Mouse (Mus musculus): ENCODE measurements at regions not wholly inside any gene's neighbourhood (a gene's known extent, or its start where the extent isn't known, plus 50 kb on each side); places are given as distances from the start of the nearest gene placed in this dataset.

DNA sequence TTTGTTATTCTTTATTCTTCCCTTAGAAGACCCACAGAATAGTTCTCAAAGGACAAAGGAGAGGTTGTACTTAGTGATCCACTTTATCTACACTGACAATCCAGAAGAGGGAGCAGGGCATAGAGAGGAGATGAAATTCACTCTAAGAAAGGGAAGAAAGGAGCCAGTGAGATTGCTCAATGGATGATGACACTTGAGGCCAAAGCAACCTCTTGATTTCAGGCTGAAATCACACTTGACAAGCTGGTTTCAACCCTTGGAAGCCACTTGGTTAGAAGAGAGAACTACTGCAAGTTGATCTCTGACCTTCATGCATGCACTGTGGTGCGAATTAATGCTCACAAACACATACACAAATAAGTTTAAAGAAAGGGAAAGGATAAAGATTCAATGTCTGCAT lies 66.5 kb downstream of the Ccnl1 start:
- no peaks in the 10 kb centered on the region for H3K27me3 ChIP-seq
- no peak overlapping the region for H3K9ac ChIP-seq
- WGBS: 48% methylated on average over 1 of the region's 1 CpGs
- no peak overlapping the region for H3K4me3 ChIP-seq
- H3K36me3 ChIP-seq: no peaks in the 10 kb centered on the region
- no peaks in the 10 kb centered on the region for H3K9me3 ChIP-seq
- ATAC-seq (ENCODE audit: borderline replicate concordance, extremely low read depth, low FRiP score, low TSS enrichment): no peak
- peaks cover 8% of the 10 kb centered on the region; the same call in 1 of the 2 replicates for H3K4me1 ChIP-seq
- H3K4me2 ChIP-seq: no peak overlapping the region
- no peak overlapping the region for H3K27ac ChIP-seq

DNA sequence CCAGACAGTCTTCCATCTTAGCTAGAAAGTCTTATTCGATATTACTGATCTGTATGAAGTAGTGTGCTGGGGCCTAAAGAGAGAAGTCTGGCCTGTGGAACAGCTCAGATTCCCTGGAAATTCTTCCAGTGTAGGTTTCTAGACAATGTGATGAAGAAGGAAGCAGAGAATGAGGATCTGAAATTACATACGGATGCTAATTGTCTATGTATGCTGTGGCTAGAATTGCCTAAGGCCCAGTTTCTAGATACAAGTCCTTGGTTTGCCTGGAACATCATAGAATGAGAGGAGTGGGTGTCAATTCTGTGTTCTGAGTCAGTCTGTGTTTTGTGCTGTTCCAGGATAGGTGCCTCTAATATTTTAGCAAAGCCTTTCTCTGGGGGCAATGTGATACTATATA lies 66.9 kb downstream of the Ccnl1 start:
- no peaks in the 10 kb centered on the region for H3K9me3 ChIP-seq
- H3K4me3 ChIP-seq: no peak overlapping the region
- H3K36me3 ChIP-seq: no peaks in the 10 kb centered on the region
- peaks cover 8% of the 10 kb centered on the region; the same call in 1 of the 2 replicates for H3K4me1 ChIP-seq
- no peaks in the 10 kb centered on the region for H3K27me3 ChIP-seq
- H3K4me2 ChIP-seq: no peak overlapping the region
- H3K27ac ChIP-seq: no peak overlapping the region
- no peak overlapping the region for H3K9ac ChIP-seq
- 89% methylated on average over 2 of the region's 2 CpGs for WGBS
- no peak for ATAC-seq (ENCODE audit: borderline replicate concordance, extremely low read depth, low FRiP score, low TSS enrichment)

DNA sequence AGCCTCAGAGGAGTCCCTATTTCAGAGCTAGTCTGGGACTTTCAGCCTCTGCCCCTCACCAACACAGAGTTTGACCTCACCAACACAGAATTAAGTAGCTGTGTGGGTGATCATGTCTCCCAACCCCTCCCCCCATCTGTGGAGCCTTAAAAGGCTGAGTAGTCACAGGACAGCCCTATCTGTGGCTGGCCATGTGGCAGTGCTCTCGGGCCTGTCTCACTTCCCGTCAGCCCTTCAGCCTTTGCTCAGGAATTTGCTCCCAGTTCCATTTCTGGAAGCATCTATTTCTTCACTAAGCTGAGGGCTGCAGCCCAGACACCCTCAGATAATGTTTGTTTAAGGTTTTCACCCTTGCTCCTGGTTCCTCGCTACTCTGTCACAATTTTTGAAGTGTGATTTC lies 69.1 kb downstream of the Ccnl1 start:
- Histone ChIP-seq H3K36me3 (no peaks in the 10 kb centered on the region), H3K9me3 (no peaks in the 10 kb centered on the region), H3K4me3 (no peak overlapping the region), H3K4me2 (no peak overlapping the region), H3K4me1 (peaks cover 8% of the 10 kb centered on the region; the same call in 1 of the 2 replicates), H3K27ac (no peak overlapping the region), H3K27me3 (no peaks in the 10 kb centered on the region), H3K9ac (no peak overlapping the region)
- WGBS: 10% methylated on average over 3 of the region's 3 CpGs
- ATAC-seq (ENCODE audit: borderline replicate concordance, extremely low read depth, low FRiP score, low TSS enrichment): no peak; the same call in 1 of the 2 replicates

DNA sequence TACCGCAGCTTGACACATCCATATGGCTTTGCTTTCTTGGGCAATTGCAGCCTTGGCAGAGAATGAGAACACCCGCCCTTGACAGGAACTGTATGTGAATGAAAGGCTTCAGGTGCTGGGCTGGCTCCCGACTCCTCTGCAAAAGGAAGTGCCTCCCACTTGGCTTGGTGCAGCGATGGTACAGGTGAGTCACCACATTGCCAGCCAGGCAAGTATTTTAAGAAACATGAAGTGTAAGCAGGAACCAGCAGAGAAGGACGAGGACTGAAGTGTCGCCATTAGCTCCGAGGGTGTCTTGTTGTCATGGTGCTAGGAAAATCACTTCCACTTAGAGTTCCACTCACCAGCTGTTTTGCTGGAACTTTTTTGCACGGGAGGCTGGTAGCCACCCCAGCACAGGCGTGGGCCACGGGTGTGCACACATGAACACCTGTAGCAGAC lies 73.5 kb downstream of the Ccnl1 start:
- Histone ChIP-seq H3K4me2 (no peak overlapping the region), H3K4me1 (peaks cover 8% of the 10 kb centered on the region; the same call in 1 of the 2 replicates), H3K27ac (peak overlapping the region; percentile 9; the same call in 1 of the 2 replicates), H3K27me3 (no peaks in the 10 kb centered on the region), H3K9me3 (no peaks in the 10 kb centered on the region), H3K4me3 (no peak overlapping the region), H3K9ac (no peak overlapping the region), H3K36me3 (no peaks in the 10 kb centered on the region)
- 63% methylated on average over 10 of the region's 10 CpGs for WGBS
- peak; percentile 67; the same call in 1 of the 2 replicates for ATAC-seq (ENCODE audit: borderline replicate concordance, extremely low read depth, low FRiP score, low TSS enrichment)

DNA sequence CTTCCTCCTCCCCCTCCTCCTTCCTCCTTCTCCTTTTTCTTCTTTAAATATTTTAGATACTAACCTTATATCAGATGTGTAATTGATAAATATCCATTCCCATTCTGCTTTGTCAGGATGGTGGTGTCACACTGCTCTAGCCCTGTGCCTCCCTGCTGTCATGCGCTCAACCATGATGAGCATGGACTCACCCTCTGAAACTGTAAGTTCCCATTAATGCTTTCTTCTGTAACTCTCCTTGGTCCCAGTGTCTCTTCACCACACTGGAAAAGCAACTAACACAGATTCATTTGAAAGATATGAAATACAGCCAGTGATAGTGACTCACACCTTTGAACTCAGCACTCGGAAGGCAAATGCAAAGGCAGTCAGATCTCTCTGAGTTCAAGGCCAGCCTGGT lies 75.9 kb downstream of the Ccnl1 start:
- ATAC-seq (ENCODE audit: borderline replicate concordance, extremely low read depth, low FRiP score, low TSS enrichment): no peak
- H3K4me3 ChIP-seq: no peak overlapping the region
- no peaks in the 10 kb centered on the region for H3K9me3 ChIP-seq
- H3K9ac ChIP-seq: no peak overlapping the region
- H3K36me3 ChIP-seq: no peaks in the 10 kb centered on the region
- no peaks in the 10 kb centered on the region for H3K4me1 ChIP-seq
- no peak overlapping the region for H3K4me2 ChIP-seq
- no peak overlapping the region for H3K27ac ChIP-seq
- 90% methylated on average over 2 of the region's 2 CpGs for WGBS
- H3K27me3 ChIP-seq: no peaks in the 10 kb centered on the region
